Mouse (Mus musculus) cerebellum, postnatal 4 days (tissue): Measurements from ENCODE around the gene Fads3.
A peak's percentile ranks its signal among the peaks of the same experiment; 100 is the strongest.

Experiments
- DNase-seq, 2 experiments: peaks; one replicate each; pipeline ENCODE4 v3.0.0; 2022; ENCODE audit warnings: low spot score in 2 of 2, mixed read lengths in 1 of 2

Gene Fads3

DNA sequence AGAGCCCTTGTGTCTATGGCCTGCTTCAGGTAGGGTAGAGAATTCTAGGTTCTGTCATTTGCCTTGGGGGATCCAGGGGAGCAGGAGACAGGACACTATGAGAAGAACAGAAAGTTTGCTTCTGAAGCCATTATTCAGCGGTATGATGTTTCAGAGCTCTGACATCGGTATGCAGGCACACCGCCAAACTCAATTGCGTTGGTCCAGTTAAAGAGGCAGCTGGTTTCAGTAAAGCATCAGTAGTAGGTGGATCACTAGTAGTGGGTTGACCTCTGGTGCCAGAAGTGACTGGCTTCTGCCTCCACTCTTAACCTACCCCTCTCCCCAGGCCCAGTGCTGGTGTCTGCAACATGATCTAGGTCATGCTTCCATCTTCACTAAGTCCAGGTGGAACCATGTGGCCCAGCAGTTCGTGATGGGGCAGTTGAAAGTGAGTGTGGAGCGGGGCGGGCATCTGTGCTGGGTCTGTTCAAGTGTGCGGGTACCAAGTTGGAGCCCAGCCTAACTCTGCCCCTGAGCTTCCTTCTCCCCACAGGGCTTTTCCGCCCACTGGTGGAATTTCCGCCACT is 12.4 kb downstream of the Fads3 start:
- DNase-seq, result no peak

DNA sequence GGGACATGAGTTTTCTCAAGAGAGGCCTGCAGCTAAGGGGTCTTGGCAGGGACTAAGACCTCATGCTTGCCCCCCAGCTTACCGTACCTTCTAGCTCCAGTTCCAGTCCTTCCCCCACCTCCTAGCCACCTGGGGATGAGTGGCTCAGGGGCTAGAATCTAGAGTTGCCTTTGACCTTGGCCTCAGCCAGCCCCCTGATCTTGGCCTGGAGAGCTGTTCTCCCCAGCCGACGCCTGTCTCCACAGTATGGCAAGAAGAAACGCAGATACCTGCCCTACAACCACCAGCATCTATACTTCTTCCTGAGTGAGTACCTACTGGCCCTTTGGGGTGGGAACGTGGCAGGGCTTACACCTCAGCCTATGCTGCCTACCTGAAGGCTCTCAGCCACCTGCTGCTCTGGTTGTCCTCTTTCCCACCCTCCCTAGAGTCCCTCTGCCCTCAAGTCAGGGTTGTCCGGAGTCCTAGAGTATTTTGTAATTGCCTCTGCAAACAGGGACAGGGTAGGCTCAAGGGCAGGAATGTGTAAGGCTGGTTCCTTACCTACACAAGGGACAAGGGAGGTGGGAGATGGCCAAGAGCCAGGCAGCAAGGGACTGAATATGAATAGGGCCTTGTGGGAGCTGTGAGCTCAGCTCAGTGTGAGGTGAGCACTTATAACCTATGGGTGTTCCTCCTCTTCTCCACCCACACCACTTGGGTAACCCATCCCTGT is 13.1 kb downstream of the Fads3 start:
- no peak for DNase-seq

DNA sequence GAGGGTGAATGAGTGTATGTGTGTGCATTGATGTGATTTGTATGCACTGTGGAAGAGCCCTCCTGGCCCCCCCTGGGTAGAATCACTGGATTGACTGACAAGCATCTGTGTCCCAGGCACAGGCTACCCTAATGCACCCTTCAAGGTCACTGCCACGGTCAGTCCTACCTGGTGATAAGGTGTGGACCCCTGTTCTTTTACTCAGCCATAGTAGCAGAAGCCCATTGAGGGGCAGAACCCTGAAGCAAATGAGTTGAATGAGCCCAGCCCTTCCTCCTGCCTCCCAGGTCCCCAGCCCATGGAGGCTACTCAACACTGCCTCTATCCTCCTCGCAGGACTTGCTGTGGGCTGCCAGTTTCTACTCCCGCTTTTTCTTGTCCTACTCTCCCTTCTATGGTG is 13.9 kb downstream of the Fads3 start:
- no peak for DNase-seq

DNA sequence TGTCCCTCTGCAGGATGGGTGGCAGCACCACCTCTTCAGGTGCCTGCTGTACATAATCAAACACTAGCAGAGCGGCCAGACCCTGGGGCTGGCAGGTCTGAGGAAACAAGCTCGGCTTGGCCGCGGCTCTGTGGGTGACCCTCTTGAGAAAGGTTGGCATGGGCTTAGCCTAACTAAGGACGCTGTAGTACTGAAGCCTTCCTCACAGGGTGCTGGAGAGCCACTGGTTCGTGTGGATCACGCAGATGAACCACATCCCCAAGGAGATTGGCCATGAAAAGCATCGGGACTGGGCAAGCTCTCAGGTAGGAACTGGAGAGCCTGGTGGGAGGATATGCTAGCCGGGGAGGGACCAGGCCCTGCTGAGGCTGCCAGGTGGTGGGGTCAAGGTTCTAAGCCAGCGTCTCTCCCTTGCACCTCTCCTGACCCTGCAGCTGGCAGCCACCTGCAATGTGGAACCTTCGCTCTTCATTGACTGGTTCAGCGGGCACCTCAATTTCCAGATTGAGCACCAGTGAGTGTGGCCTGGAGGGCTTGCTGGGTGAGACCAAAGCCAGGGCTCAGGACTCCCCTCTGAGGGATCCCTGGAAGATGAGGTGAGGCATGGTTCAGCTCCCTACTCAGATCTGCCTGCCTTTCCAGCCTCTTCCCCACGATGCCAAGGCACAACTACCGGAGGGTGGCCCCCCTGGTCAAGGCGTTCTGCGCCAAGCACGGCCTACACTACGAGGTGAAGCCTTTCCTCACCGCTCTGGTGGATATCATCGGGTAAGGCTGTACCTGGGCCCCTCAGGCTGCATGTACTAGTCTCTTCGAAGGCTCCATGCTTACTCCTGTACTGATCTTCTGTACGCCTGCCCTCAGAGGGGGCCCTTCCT is 14.7 kb downstream of the Fads3 start:
- no peak for DNase-seq

DNA sequence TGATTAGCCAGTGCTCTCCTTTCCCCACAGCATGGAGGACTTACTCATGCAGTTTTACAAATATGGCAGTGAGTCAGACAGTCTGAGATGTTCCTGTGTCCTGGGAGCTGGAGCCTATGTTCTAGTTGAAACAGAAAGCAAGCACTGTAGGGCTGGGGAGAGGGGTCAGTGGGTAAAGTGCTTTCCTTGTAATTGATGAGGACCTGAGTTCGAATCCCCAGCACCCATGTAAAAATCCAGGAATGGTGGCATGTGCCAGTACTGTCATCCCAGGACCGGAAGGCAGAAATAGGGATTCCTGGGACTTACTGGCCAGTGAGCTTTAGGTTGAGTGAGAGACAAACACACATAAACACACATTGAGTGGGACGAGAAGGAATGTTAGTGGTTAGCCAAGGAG is 15.3 kb downstream of the Fads3 start:
- no peak for DNase-seq

DNA sequence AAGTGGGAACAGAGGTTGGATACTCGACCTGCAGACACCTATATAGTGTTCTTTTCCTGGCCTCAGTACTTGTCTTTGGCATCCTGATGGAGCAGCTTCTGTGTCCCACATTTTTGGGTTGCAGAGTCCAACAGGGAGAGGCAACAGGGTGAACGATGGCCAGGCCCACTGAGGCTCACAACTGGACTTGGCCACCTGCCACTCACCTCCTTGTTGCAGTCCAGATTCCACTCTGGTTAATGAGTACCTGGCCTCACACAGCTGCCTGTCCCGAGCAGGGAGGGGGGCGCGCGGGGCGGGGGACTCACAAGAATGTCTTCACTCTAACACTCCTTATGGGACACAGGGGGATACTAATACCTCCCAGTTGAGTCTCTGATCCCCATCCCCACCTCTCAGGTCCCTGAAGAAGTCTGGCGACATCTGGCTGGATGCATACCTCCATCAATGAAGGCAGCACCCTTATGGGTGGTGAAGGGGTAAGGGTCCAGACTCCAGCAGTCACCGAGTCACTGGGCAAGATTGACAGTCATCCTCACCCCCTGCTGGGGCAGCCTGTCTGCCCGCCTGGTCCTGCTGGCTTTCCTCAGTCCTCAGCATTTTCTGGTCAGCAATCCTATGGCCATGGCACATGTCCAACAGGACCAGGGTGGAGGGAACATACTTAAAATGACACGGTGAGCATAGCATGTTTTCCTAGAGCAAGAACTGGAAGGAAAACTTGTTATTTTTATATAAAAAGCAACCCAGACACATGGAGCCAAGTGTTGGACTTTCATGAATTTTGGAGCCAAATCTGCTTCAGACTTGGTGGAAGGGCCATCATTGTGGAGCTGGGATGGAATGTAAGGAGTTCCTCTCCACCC is 16.4 kb downstream of the Fads3 start:
- DNase-seq, result no peak

DNA sequence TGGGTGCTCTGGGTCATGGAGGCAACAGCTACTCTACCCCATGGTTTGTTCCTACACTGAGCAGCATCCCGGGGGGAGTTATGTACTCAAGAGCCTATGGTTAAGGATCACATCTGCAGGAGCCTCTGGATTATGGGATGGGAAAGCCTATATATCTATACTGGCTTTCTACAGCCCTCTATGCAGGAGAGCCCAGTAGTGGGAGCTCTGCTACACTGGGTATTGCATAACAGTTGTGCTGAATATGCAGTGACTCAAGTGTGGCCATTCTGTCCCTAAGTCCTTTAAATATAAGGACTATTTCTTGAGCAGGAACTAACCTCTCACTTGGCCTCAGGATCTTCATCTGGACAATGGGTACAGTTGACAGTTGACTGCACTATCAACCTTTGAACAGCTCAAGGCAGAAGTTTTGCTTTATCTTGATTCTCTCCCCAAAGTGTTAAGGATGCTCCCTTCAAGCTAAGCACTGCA is 17.0 kb downstream of the Fads3 start:
- DNase-seq, result no peak

DNA sequence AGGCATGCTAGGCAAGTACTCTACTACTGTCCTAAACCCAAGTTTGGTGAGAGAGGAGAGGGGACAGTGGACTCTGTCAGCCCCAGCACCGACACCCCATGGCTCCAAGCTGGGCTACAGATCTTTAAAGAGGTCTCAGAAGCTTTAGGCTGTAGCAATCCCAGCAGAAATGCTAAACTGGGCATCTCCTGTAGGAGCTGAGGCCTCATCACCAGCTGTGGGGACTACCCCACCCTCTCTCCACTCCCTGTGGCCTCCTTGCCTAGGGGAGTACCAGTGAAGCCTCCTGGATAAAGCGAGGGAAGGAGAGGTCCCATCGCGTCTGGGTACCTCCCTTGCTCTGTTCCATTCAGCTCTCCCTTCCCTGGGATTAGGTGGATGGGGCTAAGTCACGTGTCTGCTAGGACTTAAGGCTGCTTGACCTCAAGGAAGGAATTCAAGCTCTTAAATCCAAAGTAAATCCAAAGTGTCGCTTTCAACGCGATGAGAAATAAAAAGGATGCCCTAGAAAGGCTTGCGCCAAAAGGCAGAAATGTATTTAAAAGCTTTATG is 17.6 kb downstream of the Fads3 start:
- no peak for DNase-seq

DNA sequence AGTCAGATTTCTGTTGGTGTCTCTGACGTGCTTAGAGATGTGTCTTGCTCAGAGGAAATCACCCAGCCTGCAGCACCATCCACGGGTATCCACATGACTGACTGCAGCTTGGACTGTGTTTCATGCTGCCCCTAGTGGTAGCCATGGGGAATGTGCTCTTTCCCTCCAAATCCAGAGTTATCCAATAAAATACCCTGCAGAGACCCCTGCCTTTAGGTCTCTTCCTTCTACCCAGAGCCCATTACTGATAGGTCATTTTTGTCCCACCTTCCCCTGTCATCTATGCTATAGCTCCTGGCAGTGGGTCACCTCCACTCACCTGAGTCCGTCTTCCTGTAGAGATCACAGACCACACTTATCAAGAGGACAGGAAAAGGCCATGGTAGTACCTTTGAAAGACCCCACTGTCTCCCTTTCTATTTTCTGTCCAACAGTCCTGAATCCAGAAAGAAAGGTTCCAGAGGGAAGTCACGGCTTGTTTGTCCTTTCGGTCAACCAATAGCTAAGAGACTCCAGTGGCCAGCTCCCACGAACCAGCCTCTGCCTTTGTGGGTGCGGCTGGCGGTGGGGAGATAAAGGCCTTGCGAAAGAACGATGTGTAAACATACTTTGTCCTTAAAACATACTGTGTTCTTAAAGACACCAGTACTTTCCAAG is 18.7 kb downstream of the Fads3 start:
- peak in 1 of 2 experiments; percentile 39 for DNase-seq

DNA sequence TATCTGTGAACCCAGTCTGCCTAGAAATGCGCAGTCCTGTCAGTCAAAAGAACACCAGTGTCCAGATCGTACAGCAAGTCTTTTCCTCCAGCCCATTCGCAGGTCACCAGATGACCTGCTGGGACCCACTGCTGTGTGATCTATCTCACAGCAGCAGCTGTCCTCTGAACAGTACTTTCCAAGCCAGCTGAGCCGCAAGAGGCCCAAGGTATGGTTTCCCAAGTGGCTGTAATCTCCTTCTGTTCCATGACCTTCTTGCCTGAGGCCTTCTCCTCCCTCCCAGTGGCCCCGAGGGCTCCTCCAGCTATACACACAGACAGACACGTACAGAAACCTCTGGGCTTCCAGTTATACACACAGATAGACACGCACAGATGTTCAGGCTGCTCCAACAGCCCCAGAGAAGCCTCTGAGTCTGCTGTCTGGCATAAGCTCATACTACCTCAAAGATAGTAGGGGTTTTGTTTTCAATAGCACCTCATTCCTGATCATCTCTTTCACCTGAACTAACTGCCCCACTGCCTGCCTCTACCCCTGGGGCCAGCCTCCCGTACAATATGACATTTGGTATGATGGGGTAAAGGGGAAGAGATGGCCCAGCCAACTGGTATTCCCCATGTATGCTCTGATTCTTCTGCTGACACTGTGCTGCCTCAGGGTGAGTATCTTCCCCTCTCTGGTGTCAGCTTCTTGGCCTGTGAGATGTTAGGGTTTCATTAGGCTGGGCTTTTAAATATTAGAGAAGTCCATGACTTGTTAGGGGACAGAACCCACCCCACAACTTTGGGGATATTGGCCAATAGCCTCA is 19.6 kb downstream of the Fads3 start:
- DNase-seq, result no peak

DNA sequence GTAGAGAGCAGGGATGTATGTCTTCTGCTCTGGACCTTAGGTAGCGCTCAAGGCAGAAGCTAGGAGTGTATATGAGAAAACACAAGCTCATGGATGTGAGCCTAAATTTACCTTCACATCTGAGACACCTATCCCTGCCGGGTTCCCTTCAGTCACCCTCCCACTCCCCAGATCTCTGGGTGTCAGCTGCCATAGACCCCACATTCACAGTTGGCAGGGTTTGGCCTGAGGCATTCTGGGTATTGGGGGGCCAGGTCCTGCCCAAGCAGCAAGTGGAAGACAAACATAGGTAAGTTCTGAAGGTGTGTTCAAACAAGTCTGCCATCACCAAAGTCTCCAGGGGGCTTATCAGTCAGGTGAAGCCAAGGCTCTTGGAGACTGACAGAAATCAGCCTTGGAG is 20.3 kb downstream of the Fads3 start:
- DNase-seq, result no peak

DNA sequence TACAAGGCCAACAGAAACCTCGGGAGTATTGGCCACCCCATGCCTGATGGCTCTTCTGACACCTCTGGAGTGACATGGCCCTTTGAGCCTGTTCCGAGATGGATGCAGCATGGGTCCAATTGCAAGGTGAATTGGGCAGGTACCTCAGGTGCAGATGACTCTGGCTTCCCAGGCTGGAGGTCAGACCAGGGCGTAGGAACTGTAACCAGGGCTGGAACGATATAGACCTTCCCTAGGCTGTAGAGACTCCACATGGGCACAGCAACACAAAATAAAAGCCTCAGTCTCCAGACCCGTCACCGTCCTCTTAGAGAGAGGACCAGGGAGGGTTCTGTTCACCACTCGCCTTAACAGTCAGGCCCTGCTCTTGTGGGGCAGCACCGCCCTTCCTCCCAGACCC is 20.9 kb downstream of the Fads3 start:
- no peak for DNase-seq

DNA sequence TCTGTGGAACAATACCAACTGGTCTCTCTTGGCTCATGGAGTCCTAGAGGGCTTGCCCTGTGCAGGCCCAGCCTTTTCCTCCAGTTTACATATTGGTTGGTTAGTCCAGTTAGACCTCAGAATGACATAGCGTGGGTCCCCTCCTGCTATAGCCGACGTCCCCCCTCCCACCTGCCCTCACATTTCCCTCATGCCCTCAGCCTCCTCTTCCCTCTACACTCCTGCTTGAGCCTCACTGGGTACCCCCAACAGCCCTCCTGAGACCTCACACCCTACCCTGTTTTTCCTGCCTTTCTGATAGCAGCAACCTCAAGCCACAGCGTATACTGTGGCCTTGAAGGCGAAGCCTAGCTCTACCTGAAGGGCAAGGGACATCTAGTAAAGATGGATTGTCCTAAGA is 21.5 kb downstream of the Fads3 start:
- no peak for DNase-seq

DNA sequence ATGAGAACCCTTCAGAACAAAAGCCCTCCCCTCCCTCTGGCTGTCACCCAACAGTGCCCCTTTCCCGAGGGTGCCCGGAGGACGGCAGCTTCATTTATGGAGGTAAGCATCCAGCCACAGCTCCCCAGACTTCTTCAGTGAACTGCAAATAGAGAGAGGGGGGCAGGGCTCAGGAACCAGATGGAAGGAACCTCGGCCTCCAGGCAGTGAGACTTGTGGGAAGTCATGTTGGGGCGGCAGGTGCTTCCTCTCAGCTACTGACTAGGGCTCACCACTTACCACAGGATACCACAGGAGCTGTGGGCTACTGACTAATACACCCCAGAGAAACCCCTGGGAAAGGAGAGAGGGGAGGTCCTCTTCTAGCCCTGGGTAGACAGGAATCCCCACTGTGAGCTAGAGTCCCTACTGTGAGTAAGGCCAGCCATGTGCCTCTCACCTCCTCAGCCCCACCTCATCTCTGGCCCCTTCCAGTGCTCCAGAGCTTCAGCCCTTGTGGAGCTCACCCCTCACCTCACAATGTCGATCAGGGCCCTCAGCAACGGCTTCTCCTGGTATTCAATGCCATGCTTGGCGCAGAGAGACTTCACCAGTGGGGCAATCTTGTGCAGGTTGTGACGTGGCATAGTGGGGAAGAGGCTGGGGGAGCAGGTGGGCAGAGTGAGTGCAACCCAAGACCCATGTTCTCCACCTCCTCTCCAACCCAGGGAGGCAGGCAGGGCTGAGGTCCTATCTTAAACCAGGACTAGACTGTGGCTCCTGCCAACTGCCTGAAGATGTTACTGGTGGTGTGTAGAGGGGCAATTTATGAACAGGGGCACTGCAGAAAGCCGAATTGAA is 23.0 kb downstream of the Fads3 start:
- no peak for DNase-seq

DNA sequence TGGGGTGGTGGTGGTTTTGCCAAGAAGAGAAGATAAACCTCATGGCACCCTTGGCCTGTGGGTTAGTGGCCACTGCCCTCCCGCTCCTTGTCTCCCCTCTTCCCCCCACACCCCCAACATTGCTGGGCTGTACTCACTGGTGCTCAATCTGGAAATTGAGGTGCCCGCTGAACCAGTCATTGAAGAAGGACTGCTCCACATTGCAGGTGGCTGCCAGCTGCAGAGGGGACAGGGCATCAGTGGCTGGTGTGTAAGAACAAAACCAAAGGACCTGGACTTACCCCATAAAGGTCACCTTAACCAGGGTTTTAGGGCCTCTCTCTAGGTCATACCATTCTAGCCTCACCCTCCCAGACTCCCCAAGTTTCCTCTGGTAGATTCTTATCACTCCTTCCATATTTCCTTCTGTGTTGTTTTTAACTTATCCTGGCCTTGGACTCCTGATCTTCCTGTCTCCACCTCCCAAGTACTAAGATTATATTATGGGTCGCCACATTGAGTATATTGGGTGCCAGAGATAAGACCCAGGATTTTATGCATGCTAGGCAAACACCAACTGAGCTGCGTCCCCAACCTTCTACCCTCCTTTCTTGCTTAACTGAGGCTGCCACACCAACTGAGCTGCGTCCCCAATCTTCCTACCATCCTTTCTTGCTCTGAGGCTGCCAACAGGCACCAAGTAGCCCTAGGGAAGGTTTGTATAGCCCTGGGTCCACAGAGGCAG is 24.3 kb downstream of the Fads3 start:
- no peak for DNase-seq

DNA sequence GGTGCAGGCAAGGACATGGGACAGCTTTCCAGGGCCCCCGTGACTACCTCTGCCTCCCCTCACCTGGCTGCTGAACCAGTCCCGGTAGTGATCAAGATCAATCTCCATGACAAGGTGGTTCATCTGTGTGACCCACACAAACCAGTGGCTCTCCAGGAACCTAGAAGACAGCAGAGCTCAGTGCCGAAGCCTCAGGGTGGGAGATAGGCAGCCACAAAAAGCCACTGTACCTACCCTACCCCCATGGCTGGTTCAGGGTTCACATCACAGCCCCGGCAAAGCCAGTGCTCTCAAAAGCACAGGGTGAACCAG is 24.8 kb downstream of the Fads3 start:
- DNase-seq, result no peak

DNA sequence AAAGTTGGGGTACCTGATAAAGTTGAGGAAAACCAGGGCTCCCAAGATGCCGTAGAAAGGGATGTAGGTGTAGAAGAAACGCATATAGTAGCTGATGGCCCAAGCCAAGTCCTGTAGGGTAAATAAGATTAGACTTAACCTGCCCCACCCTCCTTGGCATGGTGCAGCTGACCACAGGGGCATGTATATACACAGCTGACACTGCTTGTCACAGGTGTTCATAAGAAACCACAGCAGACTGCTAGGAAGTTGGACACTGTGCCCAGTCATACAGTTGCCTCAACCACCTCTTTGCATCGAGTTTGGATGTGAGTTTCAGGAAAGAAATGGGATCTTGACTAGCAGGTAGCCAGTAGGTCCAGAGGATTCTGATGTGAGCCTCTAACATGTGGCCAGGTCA is 25.1 kb downstream of the Fads3 start:
- DNase-seq, result no peak

DNA sequence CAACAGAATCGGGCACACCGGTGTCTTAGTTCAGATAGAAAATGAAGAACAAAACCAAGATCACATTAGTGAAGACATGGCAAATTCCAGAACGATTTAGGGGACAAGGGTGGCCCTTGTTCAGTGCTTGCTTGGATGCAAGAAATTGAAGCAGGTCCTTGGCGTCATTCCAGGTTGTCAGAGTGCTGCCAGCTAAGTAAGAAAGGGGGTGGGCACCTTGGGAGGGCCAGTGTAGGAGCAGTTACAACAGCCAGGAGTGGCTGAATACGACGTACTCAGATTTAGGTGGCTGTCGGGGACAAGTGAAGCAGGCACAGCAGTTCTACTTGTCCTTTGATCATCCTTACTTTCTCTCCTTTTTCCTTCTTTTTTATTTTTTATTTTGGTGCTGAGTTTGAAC is 26.3 kb downstream of the Fads3 start:
- no peak for DNase-seq
